Mouse (Mus musculus): ENCODE measurements around the gene Fgd2. TPM values are rescaled to one million over a fixed set of nuclear protein-coding genes. Genes with fewer than 3 reads are reported as not detected.
"Not testable (repeated sequence)": the region's sequence is repeated elsewhere in the genome, so short reads cannot be mapped to it uniquely, and the experiment has no call there.

The Fgd2 gene
- polyA plus RNA-seq, 1 experiment = 23.7 TPM

- H3K9me3 ChIP-seq = no peaks in the 10 kb centered on the region
- peak overlapping the region; percentile 62 for H3K4me3 ChIP-seq (replicated peaks)
- H3K4me1 ChIP-seq = peaks cover 51% of the 10 kb centered on the region
- H3K27me3 ChIP-seq (replicated peaks) = no peaks in the 10 kb centered on the region
- no peak for TF ChIP-seq FLI1 (IDR thresholded peaks at IDR 0.05; ENCODE audit: low read length)
- no peak for TF ChIP-seq GATA1 (IDR thresholded peaks at IDR 0.05; ENCODE audit: borderline replicate concordance, low read length)
- H3K36me3 ChIP-seq (replicated peaks; ENCODE audit: low read length) = no peaks in the 10 kb centered on the region
These were observed 20.8 kb downstream of the Fgd2 start for GRCm38 (mm10) chr17:29381472-29381871.

GRCm38 (mm10) chr17:29382417-29382816 lies 21.7 kb downstream of the Fgd2 start:
- no peaks in the 10 kb centered on the region for H3K27me3 ChIP-seq (replicated peaks)
- peaks cover 3% of the 10 kb centered on the region for H3K36me3 ChIP-seq (replicated peaks; ENCODE audit: low read length)
- TF ChIP-seq GATA1 (IDR thresholded peaks at IDR 0.05; ENCODE audit: borderline replicate concordance, low read length) (no peak), FLI1 (IDR thresholded peaks at IDR 0.05; ENCODE audit: low read length) (no peak)

GRCm38 (mm10) chr17:29383923-29384322 lies 23.2 kb downstream of the Fgd2 start:
- Histone ChIP-seq H3K4me1 (peaks cover 45% of the 10 kb centered on the region), H3K4me3 (replicated peaks) (no peak overlapping the region), H3K27me3 (replicated peaks) (no peaks in the 10 kb centered on the region), H3K9me3 (no peaks in the 10 kb centered on the region), H3K36me3 (replicated peaks; ENCODE audit: low read length) (peaks cover 3% of the 10 kb centered on the region)
- TF ChIP-seq GATA1 (IDR thresholded peaks at IDR 0.05; ENCODE audit: borderline replicate concordance, low read length) (no peak), FLI1 (IDR thresholded peaks at IDR 0.05; ENCODE audit: low read length) (no peak)

More at GRCm38 (mm10) chr17:29382417-29382816, 21.7 kb downstream of the Fgd2 start:
- Histone ChIP-seq H3K4me1 (peaks cover 51% of the 10 kb centered on the region), H3K4me3 (replicated peaks) (no peak overlapping the region), H3K9me3 (no peaks in the 10 kb centered on the region)

GRCm38 (mm10) chr17:29384850-29385438 lies 24.2 kb downstream of the Fgd2 start:
- Histone ChIP-seq H3K36me3 (replicated peaks; ENCODE audit: low read length) (peaks cover 3% of the 10 kb centered on the region), H3K4me1 (peaks cover 50% of the 10 kb centered on the region), H3K27me3 (replicated peaks) (peaks cover 1% of the 10 kb centered on the region), H3K4me3 (replicated peaks) (no peak overlapping the region), H3K9me3 (no peaks in the 10 kb centered on the region)
- TF ChIP-seq FLI1 (IDR thresholded peaks at IDR 0.05; ENCODE audit: low read length) = no peak
- TF ChIP-seq GATA1 (IDR thresholded peaks at IDR 0.05; ENCODE audit: borderline replicate concordance, low read length) = no peak

GRCm38 (mm10) chr17:29385746-29386145 lies 25.0 kb downstream of the Fgd2 start:
- TF ChIP-seq GATA1 (IDR thresholded peaks at IDR 0.05; ENCODE audit: borderline replicate concordance, low read length) (no peak), FLI1 (IDR thresholded peaks at IDR 0.05; ENCODE audit: low read length) (no peak)
- Histone ChIP-seq H3K27me3 (replicated peaks) (peaks cover 1% of the 10 kb centered on the region), H3K4me1 (peaks cover 42% of the 10 kb centered on the region), H3K9me3 (no peaks in the 10 kb centered on the region), H3K4me3 (replicated peaks) (no peak overlapping the region), H3K36me3 (replicated peaks; ENCODE audit: low read length) (peaks cover 3% of the 10 kb centered on the region)

- H3K4me3 ChIP-seq (replicated peaks) = peak overlapping the region; percentile 82
- H3K27me3 ChIP-seq (replicated peaks) = peaks cover 1% of the 10 kb centered on the region
- peaks cover 3% of the 10 kb centered on the region for H3K36me3 ChIP-seq (replicated peaks; ENCODE audit: low read length)
- H3K9me3 ChIP-seq = no peaks in the 10 kb centered on the region
- H3K4me1 ChIP-seq = peaks cover 46% of the 10 kb centered on the region
- TF ChIP-seq FLI1 (IDR thresholded peaks at IDR 0.05; ENCODE audit: low read length) (no peak), GATA1 (IDR thresholded peaks at IDR 0.05; ENCODE audit: borderline replicate concordance, low read length) (no peak)
These were observed 28.3 kb downstream of the Fgd2 start for GRCm38 (mm10) chr17:29388978-29389377.

GRCm38 (mm10) chr17:29391280-29391679 lies 30.6 kb downstream of the Fgd2 start:
- Histone ChIP-seq H3K4me3 (replicated peaks) (no peak overlapping the region), H3K9me3 (no peaks in the 10 kb centered on the region), H3K27me3 (replicated peaks) (peaks cover 1% of the 10 kb centered on the region), H3K4me1 (peaks cover 55% of the 10 kb centered on the region), H3K36me3 (replicated peaks; ENCODE audit: low read length) (peaks cover 3% of the 10 kb centered on the region)
- no peak for TF ChIP-seq FLI1 (IDR thresholded peaks at IDR 0.05; ENCODE audit: low read length)
- TF ChIP-seq GATA1 (IDR thresholded peaks at IDR 0.05; ENCODE audit: borderline replicate concordance, low read length) = no peak

- Histone ChIP-seq H3K27me3 (replicated peaks) (peaks cover 1% of the 10 kb centered on the region), H3K36me3 (replicated peaks; ENCODE audit: low read length) (no peaks in the 10 kb centered on the region), H3K4me3 (replicated peaks) (peak overlapping the region; percentile 79), H3K9me3 (no peaks in the 10 kb centered on the region), H3K4me1 (peaks cover 78% of the 10 kb centered on the region)
- TF ChIP-seq GATA1 (IDR thresholded peaks at IDR 0.05; ENCODE audit: borderline replicate concordance, low read length) = no peak
- no peak for TF ChIP-seq FLI1 (IDR thresholded peaks at IDR 0.05; ENCODE audit: low read length)
These were observed 32.8 kb downstream of the Fgd2 start for GRCm38 (mm10) chr17:29393335-29394089.

- no peaks in the 10 kb centered on the region for H3K27me3 ChIP-seq (replicated peaks)
- TF ChIP-seq GATA1 (IDR thresholded peaks at IDR 0.05; ENCODE audit: borderline replicate concordance, low read length) (no peak), FLI1 (IDR thresholded peaks at IDR 0.05; ENCODE audit: low read length) (no peak)
- H3K36me3 ChIP-seq (replicated peaks; ENCODE audit: low read length) = no peaks in the 10 kb centered on the region
- H3K4me1 ChIP-seq = peaks cover 79% of the 10 kb centered on the region
- peak overlapping the region; percentile 90 for H3K4me3 ChIP-seq (replicated peaks)
- H3K9me3 ChIP-seq = no peaks in the 10 kb centered on the region
These were observed 33.5 kb downstream of the Fgd2 start for GRCm38 (mm10) chr17:29394106-29394760.

GRCm38 (mm10) chr17:29394761-29395160 lies 34.0 kb downstream of the Fgd2 start:
- not testable (repeated sequence) for H3K27me3 ChIP-seq (replicated peaks); H3K9me3 ChIP-seq; H3K36me3 ChIP-seq (replicated peaks; ENCODE audit: low read length)
- peak overlapping the region; percentile 90 for H3K4me3 ChIP-seq (replicated peaks)
- peaks cover 79% of the 10 kb centered on the region for H3K4me1 ChIP-seq
